Mouse (Mus musculus) right cerebral cortex, adult 2 months (tissue): ENCODE results near the gene Rasl10a.
"Not testable (repeated sequence)": the region's sequence is repeated elsewhere in the genome, so short reads cannot be mapped to it uniquely, and the experiment has no call there.

ENCODE experiments used
- DNase-seq, 2 experiments: peaks; one replicate each; pipeline ENCODE4 v3.0.0; 2021 to 2022; ENCODE audit warnings: low spot score in 2 of 2

Gene Rasl10a

DNA sequence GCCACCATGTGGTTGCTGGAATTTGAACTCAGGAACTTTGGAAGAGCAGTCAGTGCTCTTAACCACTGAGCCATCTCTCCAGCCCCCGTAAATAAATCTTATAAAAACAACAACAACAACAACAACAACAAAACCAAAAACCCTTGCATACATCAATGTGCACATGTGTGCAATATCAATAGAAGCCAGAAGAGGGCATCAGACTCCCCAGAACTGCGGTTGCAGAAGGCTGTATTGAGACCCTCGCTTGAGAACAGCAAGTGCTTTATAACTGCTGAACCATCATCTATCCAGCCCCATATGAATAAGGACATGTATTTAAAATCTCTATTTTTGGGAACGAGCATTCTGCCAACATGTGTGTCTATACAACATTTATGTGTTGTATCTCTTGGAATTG lies 17.0 kb downstream of the Rasl10a start:
- DNase-seq = no peak

DNA sequence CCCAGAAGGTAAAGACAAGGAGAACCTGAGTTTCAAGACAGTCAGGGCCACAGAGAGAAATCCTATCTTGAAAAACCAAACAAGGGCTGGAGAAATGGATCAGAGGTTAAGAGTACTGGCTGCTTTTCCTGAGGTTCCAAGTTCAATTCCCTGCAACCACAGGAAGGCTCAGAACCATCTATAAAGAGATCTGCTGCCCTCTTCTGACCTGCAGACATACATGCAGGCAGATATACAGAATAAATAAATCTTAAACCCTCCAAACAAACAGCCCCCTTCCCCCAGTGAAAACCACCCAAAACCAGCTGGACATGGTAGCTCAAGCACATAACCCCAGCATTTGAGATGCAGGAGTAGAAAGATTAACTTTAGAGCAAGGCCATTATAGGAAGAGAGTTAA lies 17.8 kb downstream of the Rasl10a start:
- DNase-seq = no peak

DNA sequence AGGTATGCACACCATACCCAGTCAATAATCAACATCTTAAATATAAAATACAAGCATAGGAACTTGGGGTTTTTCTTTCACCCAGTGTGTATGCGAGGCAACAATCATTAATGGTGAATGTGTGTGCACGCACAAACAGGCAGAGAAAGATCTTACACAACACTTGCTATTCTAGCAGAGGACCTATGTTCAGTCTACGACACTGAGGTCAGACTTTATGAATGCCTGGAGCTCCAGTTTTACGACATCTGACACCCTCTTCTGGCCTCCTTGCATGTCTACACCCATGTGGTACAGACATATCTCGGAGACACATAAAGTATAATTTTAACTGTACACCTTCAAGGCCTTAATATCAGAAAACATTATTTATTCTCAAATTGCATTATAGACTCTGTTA lies 18.9 kb downstream of the Rasl10a start:
- not testable (repeated sequence) for DNase-seq

DNA sequence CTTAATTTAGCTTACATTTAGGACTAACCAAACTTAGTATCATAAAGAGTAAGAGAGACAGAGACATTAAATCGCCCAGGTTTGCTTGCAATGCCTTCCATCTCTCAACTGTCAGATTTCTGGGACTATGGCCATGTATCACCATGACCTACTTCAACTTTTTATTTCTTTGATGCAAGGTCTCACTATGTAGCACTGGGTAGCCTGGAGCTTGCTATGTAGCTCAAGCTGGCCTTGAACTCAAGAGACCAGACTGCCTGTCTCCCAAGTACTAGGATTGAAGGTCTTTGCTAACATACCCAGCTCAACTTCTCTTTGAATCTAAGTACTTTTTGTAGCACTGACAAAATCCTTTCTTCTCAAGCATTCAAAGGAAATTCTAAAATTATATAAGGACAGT lies 31.2 kb downstream of the Rasl10a start:
- DNase-seq = no peak

DNA sequence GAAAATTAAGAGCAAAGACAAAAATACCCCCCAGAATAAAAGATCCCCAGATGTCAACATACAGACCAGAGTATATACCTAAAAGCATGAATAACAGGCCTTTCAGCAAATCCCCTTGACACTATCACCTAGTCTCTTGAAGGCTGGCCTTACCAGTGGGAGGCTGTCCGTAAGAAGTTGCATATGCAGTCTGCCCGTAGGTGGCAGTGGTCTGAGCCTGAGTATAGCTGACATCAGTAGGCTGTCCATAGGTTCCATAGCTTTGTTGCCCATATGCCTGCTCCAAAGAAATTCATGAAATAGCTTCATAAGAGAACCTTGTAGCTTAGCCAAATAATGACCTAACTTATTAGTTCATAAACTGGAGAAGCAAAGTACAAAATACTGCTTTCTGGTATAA lies 33.8 kb downstream of the Rasl10a start:
- no peak for DNase-seq

DNA sequence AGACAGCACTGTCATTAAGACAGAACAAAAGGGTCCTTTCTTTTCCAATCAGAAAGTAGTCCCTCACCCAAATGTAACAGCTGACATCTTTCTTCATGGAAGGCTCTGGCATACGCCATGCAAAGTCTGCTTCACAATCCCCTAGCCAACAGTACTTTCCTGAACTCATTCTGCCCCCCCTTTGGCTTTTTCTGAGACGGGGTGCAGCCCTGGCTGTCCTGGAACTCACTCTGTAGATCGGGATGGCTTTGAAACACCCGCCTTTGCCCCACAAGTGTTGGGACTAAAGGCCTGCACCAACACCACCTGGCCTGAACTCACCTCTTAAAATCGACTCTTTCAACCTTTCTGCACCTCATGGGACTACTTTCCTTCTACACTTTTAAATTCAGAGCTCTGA lies 37.9 kb downstream of the Rasl10a start:
- DNase-seq = no peak

DNA sequence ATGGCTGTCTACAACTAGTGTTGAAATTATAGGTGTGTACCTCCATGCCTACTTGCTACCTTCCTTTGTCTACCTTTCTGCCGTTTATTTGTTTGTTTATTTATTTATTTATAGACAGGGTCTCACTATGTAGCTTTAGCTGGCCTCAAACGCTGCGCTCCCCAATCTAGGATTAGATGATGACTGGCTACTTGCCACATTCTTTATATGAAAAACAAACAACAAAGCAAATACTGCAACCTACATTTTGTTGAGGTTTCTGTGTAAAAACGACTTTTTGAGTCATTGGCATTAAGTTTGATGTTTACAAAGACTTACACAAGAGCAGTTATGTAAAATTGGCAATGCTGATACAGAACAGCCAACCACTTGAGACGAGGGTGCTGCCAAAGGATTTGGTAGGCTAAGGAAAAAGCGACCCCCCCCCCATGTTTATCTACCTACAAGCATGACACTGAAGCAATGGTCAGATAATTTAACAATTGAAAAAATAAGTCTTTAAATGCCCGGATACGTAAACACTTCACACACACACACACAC lies 38.6 kb downstream of the Rasl10a start:
- no peak for DNase-seq

DNA sequence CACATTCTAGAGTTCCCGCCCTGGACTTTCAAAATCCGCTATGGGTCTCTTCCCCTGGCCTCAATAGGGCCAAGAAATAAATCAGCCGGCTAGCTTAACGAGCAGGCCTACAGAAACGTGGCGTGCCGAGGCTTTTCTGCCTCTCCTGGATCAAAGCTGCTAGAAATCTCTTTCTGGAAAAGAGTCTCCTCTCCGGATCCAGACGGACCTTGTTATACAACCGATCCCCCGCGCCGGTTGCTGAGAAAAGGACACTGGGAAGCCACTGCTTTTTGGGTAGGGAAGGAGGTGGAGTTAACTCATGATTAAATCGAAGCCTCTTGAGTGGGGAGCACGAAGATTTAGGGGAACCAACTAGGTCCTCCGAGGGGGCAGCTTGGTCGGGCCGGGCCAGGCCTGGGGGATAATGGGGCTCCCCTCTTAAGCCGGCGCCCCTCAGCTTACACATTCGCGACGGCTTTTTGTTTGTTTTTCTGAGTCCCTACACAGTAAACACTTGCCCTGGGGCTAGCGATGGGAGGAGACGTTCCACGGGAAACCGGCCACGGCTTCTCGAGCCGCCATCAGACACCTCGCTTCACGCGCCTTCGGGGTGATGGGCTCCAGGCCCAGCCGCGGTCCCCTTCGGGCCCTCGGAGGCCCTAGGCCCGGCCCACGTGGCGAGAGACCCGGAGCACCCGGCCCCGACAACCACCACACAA lies 40.3 kb downstream of the Rasl10a start:
- peak; percentile 65 to 69 for DNase-seq

DNA sequence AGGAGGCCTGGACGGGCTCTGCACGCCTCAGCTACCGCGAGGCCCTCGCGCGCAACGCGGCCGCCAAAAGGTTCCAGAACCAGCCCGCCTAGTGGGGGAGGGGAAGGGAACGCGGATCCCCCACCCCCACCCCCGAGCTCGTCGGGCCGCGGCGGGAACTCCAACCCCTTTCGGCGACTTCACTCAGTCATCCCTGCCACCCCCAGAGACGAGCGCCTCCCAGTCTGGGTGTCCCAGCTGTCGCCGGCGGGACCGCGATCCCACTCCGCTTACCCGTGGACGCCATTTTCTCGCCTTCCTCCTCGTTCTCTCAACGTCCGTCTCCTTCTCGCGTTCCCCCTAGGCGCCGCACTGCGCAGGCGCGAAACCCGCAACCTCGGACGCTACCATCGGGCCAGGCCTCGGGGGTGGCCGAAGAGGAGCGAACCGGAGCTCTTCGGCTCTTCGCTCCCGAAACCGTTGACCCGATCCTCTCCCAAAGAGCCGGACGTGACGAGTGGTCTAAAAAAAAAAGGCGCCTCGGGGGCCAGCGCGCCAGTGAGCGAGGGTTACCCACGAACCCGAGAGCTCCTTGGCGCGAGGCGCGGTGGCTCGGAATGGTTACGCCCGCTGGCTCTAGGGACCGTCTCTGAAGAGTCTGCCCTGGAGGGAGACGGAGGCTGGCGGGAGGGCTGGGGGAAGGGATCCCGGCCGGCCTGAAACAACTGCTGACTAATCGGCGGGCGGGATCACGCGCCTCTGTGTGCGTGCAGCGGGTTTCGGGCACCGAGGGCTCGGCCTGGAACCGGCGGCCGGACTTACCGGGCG lies 41.0 kb downstream of the Rasl10a start, which contains the start of the genes Rhbdd3 and Ewsr1:
TSS of gene Rhbdd3 (plus strand) at position 191 of the 807 bp plus-strand sequence.
TSS of gene Ewsr1 (minus strand) at position 531 of the 807 bp plus-strand sequence.
- DNase-seq = peak; percentile 96 to 98

DNA sequence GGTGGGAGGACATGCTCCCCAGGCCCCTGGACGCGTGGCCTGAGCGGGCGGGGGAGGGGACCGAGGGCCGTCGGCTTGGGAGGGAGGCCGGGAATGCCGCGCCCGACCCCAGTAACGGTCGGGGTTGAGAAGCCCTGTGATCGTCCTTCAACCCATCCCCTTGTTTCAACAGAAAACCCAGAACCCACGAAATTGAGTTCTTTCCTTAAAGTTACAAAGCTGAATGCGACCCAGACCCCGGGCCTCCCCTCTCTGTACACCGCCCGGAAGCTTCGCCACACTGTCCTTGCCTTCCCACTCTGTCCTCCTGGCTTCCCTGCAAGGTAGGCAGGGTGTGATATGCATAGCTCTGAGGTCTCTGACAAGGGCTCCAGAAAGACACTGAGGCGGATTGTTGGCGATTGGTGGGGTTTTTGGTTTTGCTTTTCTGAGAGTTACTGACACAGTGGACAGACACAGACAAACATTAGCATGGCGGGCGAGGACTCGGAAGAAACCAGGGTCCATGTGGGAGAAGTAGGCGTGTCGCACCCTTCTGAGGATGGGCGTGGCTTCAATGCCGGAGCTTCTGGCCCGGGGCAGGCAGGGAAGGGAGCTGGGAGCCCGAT lies 41.8 kb downstream of the Rasl10a start:
- peak; percentile 77 to 85 for DNase-seq

DNA sequence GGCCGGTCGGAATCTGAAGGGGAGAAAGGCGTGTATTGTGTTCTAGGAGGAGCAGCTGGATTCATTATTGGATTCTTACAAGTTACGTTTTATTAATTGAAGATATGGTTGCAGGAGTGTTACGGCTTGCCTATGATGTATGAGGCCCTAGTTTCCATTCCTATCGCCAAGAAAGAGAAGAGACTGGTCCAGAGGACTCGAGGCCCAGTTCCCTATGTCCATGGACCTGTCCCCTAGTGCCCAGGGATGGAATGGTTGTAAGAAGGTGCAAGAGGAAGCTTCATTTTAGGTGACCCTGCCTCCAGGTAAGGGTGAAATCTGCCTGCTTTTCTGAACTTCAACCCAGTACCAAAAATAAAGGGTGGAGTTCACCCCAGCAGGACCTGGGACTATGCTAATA lies 42.4 kb downstream of the Rasl10a start:
- no peak for DNase-seq

DNA sequence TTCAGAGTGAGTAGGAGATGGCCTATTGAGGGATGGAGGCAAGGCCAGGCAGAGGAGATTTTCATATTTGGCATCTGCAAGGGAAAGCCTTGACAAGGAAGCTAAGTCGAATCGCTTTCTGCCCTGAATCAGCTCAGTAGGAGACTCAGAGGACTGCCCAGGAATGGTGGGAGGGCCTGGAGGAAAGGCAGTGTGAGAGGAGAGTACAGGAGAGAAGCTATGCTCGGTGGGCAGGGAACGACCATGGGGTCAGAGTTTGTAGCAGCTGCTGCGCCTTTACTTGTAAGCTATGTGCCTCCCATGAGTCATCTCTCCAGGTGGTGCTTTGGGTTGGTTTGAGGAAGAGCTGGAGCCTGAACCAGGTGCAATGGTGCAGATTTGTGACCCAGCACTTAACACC lies 42.9 kb downstream of the Rasl10a start:
- DNase-seq = no peak

DNA sequence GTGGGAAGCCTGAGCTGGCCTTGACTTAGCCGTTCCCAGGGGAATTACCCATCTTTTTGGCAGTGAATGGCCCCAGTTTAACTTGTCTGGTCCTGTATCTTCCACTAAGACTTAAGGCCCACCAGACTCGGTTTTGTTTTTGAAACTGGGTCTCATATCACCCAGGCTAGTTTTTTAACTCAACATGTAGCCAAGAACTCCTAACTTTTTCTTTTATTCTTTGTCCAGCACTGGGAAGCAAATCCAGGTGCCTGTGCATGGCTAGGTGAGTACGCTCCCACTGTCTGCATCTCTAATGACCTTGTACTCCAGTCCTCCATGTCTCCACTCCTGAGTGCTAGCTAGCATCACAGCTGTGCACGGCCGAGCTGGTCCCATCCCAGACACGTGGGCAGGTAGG lies 43.7 kb downstream of the Rasl10a start:
- DNase-seq = no peak

DNA sequence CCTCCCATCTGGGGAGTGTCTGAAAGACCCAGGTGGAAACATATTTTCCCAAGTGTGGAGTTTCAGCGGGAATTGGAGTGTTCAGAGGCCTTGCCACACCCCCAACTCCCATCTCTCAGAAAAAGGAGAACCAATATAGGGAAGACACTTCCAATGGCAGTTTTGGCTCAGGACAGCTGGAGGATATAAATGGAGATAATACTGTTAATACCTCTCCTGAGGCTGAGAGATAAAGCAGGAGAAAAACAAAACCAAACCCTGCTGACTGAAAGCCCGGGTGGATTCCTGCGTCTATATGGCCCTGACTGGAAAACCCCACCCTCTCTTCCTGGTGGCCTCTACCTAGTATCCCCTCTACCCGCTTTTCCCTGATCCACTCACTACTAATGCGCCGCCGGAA lies 44.5 kb downstream of the Rasl10a start:
- DNase-seq = no peak

DNA sequence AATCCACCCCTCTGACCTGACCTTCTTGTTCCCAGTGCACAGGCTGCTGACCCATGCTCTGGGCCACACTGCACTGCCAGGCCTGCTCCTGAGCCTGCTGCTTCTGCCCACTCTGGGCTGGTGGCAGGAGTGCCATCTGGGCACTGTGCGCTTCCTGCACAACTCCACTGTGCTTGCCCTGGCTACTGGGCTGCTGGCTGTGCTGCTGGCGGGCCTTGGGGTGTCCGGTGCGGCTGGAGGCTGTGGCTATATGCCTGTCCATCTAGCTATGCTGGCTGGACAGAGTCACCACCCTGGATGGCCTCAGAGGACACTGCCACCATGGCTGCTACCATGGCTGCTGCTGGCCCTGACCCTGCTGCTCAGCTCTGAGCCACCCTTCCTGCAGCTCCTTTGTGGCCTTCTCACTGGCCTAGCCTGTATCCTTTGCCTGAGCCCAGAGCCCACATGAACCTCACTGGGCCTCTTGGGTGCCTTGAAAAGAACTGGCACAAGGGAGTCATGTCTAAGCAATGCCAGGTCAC lies 46.1 kb downstream of the Rasl10a start:
- DNase-seq = no peak

DNA sequence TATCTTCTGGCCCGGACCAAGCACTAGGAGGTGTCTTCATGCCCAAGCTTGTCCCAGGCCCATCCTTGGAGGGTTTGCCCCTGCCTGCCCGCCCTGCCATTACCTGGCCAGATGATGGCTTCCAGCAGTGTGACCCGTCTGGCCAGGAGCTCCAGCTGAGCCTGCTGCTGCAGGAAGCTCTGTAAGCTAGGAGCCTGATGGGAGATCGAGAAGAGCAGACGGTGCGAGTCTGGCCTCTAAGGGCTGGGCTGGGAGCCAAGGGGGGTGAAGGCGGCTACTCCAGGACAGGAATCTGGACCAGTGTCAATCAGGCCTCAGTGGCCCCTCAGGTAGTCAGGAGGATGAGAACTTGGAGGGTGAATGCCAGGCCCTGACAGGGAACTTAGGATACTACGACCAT lies 51.5 kb downstream of the Rasl10a start:
- DNase-seq = no peak
